Mouse (Mus musculus): ENCODE measurements around the gene Gucy2g.

Gene Gucy2g

GRCm38 (mm10) chr19:55247563-55247962 lies 6.5 kb upstream of the Gucy2g start:
- DNase-seq (ENCODE audit: low spot score): no peak

GRCm38 (mm10) chr19:55244791-55245231 lies 3.8 kb upstream of the Gucy2g start:
- peak; percentile 54 for DNase-seq (ENCODE audit: low spot score)

- DNase-seq (ENCODE audit: low spot score): no peak
Observed at GRCm38 (mm10) chr19:55239766-55240426, 1.1 kb downstream of the Gucy2g start.

GRCm38 (mm10) chr19:55236564-55236963 lies 4.5 kb downstream of the Gucy2g start:
- no peak for DNase-seq (ENCODE audit: low spot score)

- no peak for DNase-seq (ENCODE audit: low spot score)
Observed at GRCm38 (mm10) chr19:55236026-55236425, 5.0 kb downstream of the Gucy2g start.

- DNase-seq (ENCODE audit: low spot score): no peak
Observed at GRCm38 (mm10) chr19:55232136-55232535, 8.9 kb downstream of the Gucy2g start.

GRCm38 (mm10) chr19:55231081-55231480 lies 10.0 kb downstream of the Gucy2g start:
- DNase-seq (ENCODE audit: low spot score): no peak

- DNase-seq (ENCODE audit: low spot score): no peak
Observed at GRCm38 (mm10) chr19:55227135-55227534, 13.9 kb downstream of the Gucy2g start.

- no peak for DNase-seq (ENCODE audit: low spot score)
Observed at GRCm38 (mm10) chr19:55226621-55227020, 14.4 kb downstream of the Gucy2g start.

- no peak for DNase-seq (ENCODE audit: low spot score)
Observed at GRCm38 (mm10) chr19:55222268-55222667, 18.8 kb downstream of the Gucy2g start.

- no peak for DNase-seq (ENCODE audit: low spot score)
Observed at GRCm38 (mm10) chr19:55221208-55221607, 19.8 kb downstream of the Gucy2g start.

- DNase-seq (ENCODE audit: low spot score): no peak
Observed at GRCm38 (mm10) chr19:55219359-55219758, 21.7 kb downstream of the Gucy2g start.

- DNase-seq (ENCODE audit: low spot score): no peak
Observed at GRCm38 (mm10) chr19:55218741-55219221, 22.3 kb downstream of the Gucy2g start.

- peak; percentile 90 for DNase-seq (ENCODE audit: low spot score)
Observed at GRCm38 (mm10) chr19:55218192-55218739, 22.8 kb downstream of the Gucy2g start.

GRCm38 (mm10) chr19:55217365-55217764 lies 23.7 kb downstream of the Gucy2g start:
- DNase-seq (ENCODE audit: low spot score): no peak

- no peak for DNase-seq (ENCODE audit: low spot score)
Observed at GRCm38 (mm10) chr19:55216876-55217275, 24.2 kb downstream of the Gucy2g start.

GRCm38 (mm10) chr19:55213617-55214340 lies 27.3 kb downstream of the Gucy2g start:
- DNase-seq (ENCODE audit: low spot score): no peak

- no peak for DNase-seq (ENCODE audit: low spot score)
Observed at GRCm38 (mm10) chr19:55211698-55212097, 29.3 kb downstream of the Gucy2g start.

- no peak for DNase-seq (ENCODE audit: low spot score)
Observed at GRCm38 (mm10) chr19:55209084-55209483, 32.0 kb downstream of the Gucy2g start.

- no peak for DNase-seq (ENCODE audit: low spot score)
Observed at GRCm38 (mm10) chr19:55208654-55209053, 32.4 kb downstream of the Gucy2g start.

GRCm38 (mm10) chr19:55207746-55208538 lies 33.1 kb downstream of the Gucy2g start:
- no peak for DNase-seq (ENCODE audit: low spot score)

- no peak for DNase-seq (ENCODE audit: low spot score)
Observed at GRCm38 (mm10) chr19:55207205-55207604, 33.8 kb downstream of the Gucy2g start.

All from testis, postnatal 10 days (tissue).